Mouse (Mus musculus): ENCODE results near the gene Dok4.

DNA sequence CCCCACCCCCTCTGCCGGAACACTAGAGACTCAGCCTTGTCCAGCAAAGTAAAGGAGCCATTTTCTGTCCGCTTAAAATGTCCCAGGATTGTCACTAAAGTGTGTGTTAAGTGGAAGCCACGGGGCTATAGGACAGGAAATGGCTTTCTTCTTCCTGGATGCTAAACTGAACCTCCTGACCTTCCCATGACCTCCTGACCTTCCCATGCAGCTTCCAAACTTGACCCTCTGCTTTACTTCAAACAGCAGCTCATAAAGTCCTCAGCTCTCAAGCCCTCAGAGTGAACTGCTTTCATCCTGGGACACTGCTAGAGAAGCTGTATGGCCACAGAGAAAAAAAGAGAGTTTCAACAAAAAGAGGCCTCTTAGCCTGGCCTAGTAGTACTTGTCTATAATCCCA lies 690 bp upstream of the Dok4 start:
- TF ChIP-seq POLR2A (IDR thresholded peaks at IDR 0.05; ENCODE audit: low read depth, low read length) (no peak), CTCF (IDR thresholded peaks at IDR 0.05; ENCODE audit: extremely low read depth, insufficient read depth, insufficient read length, insufficient replicate concordance) (no peak)
